Mouse (Mus musculus): ENCODE data around the gene Ppm1h. TPM values are rescaled to one million over a fixed set of nuclear protein-coding genes. Genes with fewer than 3 reads are reported as not detected.

The Ppm1h gene
- total RNA-seq (2021) = 10 to 100 TPM; 68.7 to 70.3 TPM
- long read RNA-seq, full-length matches to known transcripts = 23 of 38 reads
- long read RNA-seq, partial matches to known transcripts = 5 of 38 reads
- long read RNA-seq, other reads (novel, unspliced or antisense) = 10 of 38 reads

DNA sequence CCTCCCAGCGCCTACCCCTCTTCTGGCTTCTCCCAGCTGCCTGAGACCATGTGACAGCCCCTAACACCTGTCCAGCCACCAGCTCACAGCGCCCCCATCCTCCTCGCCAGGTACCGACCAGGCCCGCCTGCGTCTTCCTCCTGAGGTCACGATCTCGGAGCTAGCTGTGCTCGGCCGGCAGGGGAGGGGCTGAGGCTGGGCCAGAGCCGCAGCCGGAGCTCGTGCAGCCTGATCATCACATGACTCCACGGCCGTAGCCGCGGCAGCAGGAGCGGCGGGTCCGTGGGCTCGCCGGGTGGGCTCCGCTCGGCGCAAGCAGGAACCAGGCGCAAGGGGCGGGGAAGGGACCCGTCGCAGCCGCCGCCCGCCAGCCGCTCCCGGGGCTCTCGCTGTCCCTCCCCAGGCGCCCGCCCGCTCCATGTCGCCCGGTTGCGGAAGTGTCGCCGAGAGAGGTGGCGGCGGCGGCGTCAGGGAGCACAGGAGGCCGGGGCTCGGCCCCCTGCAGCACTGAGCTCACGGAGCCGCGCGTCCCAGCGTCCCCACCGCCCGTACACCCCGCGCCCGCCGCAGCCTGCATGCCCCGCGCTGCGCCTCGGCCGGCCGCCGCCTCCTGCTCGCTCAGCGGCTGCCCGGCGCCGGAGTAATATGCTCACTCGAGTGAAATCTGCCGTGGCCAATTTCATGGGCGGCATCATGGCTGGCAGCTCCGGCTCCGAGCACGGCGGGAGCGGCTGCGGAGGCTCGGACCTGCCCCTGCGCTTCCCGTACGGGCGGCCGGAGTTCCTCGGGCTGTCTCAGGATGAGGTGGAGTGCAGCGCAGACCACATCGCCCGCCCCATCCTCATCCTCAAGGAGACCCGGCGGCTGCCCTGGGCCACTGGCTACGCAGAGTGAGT is at the start of gene Ppm1h:
Gene Ppm1h (plus strand): TSS at position 222 of the 896 bp plus-strand sequence.
- peak; percentile 57 to 67 for DNase-seq (ENCODE audit: low spot score in 2 of 2)

DNA sequence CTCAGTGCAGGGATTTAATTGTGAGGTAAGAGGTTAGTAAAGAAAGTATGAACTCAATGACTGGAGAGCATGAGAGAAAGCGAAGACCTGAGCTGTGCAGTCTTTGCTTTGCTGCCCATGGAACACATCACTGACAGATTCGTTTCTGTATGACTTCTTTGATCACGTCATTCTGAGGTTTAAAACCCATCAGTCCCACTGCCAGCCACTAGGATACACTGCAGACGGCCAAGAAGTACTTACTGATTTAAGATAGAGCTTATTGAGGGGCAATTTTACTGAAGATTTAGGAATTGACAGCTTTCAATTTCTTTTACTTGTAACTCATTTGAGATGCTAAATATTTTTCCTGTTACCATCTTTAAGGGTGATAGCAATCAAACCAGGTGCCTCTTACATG is 49.6 kb upstream of the Ppm1h start:
- peak in 1 of 2 experiments; percentile 14 for DNase-seq (ENCODE audit: low spot score in 2 of 2)

DNA sequence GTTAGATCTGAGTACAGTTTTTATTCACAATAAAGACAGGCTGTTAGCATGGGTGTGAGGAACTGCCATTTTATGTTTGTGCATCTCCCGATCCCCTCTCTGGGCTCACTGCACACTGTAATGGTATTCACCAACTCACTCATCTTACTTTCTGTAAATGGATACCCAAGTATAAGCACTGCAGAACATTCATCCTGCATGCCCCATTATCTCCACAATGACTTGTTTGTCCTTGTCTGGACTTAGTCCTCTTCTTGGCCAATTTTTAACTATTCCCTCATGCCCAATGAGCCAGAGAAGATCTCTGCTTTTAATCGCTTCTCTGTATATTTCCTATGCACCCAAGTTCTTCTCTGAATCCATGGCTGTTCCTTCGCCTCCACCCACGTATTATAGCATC is 38.7 kb upstream of the Ppm1h start:
- DNase-seq (ENCODE audit: low spot score in 2 of 2) = no peak

DNA sequence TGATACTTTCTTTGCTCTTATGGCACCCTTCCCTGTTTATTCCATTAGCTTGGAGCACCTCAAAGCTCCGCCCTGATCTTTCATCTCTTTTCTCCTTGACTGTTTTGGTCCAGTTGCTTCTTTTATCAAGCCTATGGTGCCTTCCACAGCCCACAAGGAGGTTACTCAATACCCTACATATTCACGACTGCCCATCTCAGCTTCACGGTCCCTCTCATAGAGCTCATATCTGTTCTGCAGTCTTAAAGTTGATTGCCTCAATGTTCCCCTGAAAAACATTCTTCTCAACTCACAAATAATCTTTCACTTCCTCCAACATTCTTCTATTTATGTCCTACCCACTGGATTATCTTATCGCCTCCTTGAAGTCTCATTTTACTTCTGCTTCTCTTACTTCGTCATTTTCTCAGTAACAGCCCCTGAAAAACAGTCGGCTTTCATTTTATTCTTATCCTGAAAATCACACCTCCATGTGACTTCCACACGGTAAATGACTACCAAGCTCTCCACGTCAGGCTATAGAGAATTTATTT is 37.2 kb upstream of the Ppm1h start:
- DNase-seq (ENCODE audit: low spot score in 2 of 2) = no peak

DNA sequence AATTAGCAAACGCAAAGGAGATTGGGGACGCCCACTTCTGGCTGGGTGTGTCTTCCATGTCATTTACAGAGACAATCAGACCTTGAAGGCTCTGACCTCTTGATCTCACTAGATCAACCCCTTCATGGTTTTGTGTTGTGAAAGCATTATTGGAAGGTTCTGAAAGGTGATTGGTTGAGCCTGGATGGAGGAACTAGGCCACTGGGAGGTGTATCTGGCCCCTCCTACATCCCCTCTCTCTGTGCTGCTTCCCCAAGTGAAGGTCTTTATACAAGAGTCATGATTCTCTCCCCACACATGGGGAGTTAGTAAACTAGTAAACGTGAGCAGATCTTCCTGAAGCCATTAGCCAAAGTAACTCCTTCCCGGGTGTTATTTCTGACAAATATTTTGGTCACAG is 36.4 kb upstream of the Ppm1h start:
- no peak for DNase-seq (ENCODE audit: low spot score in 2 of 2)

DNA sequence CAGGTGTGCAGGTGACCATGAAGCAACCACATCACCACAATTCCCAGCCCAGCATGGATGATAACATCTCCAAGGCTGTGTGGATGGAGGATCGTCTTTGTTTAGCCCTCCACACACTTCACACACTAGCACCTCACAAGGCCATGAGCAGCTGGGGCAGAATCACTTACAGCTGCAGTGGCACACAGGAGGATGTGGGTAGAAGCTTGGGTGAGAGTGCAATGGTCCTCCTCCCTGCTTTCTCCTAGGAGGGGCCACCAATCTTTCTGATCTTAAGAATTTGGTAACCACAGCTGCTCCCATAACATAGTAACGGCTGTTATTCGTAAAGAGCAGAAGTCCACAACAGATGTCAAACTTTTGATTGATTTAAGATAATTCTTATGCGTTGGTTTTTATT is 26.6 kb upstream of the Ppm1h start:
- no peak for DNase-seq (ENCODE audit: low spot score in 2 of 2)

DNA sequence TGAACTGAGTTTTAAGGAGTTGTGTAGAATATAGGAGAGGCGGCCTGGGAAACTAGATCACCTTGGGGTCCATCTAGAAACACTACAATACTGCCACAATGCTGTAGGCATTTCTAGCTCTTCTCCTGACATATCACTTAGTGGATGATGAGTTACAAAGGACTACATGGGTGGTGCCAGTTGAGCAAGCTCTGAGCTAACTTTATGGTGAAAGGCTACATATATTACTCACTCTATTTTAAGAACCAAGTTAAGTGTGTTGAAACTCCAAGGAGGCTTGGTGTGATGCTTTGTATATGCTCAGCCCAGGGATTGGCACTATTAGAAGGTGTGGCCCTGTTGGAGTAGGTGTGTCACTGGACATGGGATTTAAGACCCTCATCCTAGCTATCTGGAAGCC is 26.0 kb upstream of the Ppm1h start:
- DNase-seq (ENCODE audit: low spot score in 2 of 2) = no peak

DNA sequence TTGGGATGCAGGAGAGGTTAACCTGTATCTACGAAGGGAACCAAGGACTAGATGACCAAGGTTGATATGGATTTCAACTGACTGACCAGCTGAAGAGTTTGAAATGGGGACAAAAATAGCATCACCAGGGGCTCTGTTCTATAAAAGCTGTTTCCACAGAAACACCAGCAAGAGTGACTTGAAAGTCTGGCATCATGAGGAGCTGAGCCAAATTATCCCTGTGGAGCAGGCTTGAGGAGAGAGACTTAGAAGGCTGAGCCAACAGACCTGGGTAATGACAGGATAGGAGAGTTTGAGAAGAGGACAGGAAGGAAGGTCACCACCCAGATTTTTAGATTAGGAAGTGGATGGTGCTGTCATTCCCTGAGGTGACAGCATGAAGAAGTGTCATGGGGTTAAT is 12.9 kb upstream of the Ppm1h start:
- no peak for DNase-seq (ENCODE audit: low spot score in 2 of 2)

DNA sequence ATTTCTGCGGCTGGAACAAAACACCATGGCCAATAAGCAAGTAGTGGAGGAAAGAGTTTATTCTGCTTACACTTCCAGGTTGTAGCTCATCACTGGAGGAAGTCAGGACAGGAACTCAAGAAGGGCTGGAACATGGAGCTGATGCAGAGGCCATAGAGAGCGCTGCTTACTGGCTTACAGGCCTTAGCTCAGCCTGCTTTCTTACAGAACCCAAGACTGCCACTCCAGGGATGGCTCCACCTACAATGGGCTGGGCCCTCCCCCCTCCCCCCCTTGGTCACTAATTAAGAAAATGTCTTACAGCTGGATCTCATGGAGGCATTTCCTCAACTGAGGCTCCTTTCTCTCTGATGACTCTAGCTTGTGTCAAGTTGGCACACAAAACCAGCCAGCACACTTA is 7.3 kb upstream of the Ppm1h start:
- no peak for DNase-seq (ENCODE audit: low spot score in 2 of 2)

DNA sequence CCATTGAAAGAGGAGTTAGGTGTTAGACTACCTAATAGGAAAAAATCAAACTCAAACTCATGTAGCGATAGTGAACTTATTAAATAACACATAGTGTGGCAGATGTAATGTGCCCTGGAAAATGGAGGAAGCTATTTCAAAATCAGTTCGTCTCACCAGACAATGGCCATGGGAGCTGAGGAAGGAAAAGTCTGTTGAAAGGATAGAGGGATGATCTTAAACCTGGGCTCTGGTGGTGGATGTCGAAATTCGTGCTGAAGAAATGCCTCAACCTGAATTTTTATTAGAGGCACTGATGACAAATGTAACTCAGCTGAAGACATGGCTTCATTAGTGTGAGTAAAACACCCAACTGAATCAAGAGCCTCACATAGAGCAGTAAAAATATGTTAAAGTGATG is 6.5 kb upstream of the Ppm1h start:
- no peak for DNase-seq (ENCODE audit: low spot score in 2 of 2)

DNA sequence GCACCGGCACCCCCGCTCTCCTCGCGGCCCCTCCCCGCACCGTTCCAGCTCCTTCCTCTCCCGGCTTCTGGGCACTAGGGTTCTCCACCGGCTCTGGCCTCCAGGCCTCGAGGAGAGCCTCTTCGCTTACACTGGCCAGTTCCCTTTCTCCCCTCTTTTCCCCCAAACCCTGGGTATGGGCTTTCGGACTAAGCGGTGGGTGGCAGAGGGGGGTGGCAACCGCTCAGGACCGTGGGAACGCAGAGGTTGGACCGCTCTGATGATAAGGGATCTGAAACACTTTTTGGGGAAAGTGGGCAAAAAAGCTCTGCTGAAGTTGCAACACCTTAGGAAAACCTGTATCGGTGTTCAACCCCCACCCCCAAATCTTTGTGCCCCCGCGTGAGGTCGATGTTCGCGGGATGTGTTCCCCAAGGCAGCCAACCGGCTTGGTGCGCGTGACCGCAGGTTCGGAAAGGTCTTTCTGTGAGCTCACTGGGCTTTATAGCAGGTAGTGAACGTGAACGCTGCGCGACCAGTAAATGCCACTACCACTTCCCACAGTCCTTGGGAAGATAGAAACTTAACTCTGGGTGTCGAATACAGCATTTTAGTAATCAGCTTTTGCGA is 979 bp downstream of the Ppm1h start:
- DNase-seq (ENCODE audit: low spot score in 2 of 2) = peak in 1 of 2 experiments; percentile 41

DNA sequence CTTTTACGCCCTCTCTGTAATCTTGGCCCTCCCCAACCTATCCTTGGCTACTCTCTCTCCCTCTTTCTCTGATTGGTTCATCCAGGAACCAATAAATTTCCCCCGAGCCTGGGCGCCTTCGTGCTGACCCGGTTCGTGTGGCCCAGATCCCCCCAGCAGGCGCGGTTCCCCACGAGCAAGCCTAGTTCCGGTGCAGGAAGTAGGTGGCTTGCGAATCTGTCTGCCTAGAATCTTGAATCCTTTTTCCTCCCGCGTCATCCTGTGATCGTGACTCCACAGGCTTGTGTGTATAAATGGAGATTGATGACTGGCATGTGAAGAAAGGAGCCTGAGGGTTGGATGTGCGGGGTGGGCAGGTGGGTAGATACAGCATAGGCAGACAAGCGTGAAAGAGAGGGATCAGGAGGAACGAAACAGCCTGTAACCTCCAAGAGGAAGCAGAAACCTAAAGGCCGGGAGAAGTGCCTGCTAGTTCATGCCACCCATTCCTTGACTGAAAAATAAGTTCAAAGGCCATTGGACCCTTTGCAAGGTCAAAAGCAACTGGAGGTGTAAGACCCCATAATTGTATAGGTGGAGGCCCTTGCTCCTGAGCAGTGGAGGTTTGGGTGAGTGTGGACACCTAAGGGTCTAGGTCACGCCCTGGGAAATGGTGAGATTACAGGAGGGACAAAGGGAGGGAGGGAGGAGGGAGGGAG is 2.0 kb downstream of the Ppm1h start:
- DNase-seq (ENCODE audit: low spot score in 2 of 2) = peak; percentile 54 to 69

DNA sequence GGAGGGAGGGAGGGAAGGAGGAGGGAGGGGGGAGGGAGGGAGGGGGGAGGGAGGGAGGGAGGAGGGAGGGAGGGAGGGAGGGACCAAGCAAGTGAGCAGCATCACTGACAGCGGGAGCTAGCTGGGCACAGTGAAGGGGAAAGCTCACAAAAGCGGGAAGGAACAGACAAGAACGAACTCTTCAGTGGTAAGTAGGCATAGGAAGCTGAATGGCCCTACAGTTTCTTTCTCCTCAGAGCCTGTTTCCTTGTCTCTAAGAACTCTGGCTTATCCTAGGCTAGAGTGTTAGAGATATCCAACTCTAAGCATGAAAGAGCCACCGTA is 2.5 kb downstream of the Ppm1h start:
- no peak for DNase-seq (ENCODE audit: low spot score in 2 of 2)

DNA sequence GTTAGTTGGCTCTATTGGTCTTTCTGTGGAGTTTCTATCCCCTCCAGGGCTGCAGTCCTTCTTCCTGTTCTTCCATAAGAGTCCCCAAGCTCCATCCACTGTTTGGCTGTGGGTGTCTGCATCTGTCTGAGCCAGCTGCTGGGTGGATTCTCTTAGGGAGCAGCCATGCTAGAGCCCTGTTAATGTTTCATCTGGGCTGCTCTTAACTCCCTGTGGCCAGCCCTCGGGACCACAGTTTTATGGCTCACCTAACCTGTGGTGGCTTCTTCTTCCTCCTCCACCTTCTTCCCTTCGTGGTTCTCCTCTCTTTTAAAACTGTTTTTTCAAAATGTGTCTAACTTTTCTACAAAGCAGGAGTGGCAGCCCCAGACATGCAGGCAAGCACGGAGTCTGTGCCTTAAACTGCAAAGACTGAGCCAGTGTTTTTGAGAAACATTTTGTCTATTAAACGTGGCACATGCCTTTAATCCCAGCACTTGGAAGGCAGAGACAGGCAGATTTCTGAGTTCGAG is 5.3 kb downstream of the Ppm1h start:
- DNase-seq (ENCODE audit: low spot score in 2 of 2) = no peak

DNA sequence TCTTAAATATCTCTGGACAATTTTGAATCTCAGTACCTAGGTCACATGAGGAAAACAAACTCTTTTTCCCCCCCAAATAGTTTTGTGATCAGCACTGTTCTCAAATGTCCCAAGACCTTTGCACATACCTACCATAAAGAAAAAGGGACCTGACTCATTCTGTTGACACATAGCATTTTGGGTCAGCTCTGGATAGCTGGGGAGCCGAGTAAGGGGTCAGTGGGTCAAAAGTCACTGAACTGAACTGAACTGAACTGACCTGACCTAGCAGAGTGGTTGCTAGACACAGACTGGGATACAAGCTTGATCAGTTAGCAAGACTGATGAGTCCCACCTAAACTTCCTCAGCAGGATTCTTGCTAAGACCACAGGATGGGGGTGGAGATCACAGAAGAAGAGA is 6.7 kb downstream of the Ppm1h start:
- DNase-seq (ENCODE audit: low spot score in 2 of 2) = no peak

DNA sequence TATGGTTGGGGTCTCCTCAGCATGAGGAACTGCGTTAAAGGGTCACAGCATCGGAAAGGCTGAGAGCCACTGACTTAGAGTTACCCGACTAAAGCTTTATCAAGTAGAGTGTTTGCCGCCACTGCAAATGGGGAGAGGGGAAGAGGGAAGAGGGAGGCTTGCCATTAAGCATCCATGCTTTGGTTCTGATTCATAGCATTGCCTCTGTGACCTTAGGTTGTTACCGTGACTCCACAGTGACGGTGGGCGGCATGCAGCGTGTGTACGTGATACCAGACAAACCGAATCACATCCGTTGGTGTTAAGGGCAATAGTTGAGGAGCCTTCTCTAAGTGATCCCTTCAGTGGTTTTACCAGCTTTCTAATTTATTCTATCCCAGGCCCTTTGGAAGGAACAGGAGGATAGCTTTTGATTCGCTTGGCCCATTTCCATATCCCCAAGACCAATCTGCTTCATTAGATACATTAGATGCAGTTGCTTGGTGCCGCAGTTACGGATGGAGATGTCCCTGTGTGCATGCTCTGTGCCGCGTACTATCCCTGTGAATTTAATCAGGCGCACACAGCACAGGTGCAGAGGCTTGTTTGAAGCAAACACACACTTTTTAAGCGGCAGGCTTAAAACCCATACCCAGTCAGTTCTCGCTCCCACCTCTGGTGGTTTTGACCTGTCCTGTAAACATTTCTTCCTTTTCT is 7.4 kb downstream of the Ppm1h start:
- DNase-seq (ENCODE audit: low spot score in 2 of 2) = no peak

DNA sequence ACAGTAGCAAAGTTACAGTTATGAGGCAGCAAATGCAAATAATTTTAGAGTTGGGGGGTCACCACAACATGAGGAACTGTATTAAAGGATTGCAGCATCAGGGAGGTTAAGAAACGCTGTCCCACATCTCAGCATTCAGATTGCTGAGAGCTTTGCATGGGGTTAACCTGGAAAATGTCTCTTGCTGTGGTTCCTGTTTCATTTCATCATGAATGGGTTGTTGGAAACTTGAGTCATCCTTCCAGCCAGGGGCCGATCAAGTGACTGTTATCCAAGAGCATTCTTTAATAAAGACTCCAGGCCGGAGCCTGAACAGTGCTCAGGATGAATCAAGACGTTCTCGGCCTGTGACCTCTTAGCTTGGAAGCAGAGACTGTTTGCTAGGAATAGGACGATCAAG is 12.1 kb downstream of the Ppm1h start:
- DNase-seq (ENCODE audit: low spot score in 2 of 2) = no peak

DNA sequence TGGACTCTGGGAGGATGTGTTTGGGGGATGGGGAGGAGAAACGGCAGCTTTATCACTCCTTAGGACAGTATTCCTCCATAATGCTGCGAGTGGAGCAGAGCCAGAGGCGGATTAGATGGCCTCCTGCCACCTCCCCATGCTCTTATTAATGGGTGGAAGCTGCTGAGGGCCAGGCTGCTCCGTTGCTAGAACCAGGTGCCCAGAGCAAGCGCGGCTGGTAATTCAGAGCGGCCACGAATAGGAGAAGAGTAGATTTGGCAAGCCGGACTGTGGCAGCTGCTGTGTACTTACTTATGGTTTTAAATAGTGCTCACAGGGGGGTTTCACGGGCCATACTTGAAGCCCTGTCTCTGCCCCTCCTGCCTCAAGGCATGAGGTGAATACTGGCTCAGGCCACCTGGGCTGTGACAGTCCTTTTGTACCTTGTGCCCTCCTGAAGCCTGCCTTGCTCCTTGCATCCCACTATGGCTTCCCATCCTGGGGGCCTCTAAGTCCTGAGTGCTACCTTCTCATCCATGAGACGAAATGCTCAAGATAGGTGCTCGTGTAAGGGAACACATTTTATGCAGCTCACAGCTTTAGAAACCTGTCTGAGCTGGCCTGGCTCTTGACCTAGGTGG is 14.7 kb downstream of the Ppm1h start:
- DNase-seq (ENCODE audit: low spot score in 2 of 2) = peak in 1 of 2 experiments; percentile 50

DNA sequence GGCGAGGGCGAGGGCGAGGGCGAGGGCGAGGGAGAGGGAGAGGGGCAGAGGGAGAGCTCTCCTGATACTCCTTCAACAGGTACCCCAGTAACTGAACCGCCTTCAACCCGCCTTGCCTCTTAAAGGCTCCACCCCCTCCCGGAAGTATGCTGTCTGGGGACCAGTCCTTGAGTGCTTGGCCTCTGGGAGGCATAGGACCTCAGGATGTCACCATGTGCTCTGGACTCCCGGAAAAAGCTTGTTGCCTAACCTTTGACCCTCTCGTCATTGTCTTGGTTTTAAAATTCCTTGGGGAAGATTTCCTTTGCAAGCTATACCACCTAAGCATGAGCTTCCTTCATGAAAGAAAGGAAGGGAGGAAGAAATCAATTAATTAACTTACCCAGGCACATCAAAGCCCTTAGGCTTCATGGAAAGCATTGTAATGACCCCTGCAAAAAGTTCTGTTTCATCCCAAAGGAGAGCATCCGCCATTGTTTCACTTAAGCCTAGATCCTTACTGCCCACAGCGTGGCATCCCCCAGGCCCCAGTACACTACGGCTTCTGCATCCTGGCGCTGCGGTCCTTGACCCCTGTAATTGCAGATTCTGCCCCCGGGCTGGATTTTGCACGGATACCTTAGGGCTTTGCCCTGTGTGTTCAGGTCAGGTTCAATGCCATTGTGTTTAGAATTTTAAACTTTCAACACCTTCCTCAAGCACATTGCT is 15.5 kb downstream of the Ppm1h start:
- no peak for DNase-seq (ENCODE audit: low spot score in 2 of 2)

DNA sequence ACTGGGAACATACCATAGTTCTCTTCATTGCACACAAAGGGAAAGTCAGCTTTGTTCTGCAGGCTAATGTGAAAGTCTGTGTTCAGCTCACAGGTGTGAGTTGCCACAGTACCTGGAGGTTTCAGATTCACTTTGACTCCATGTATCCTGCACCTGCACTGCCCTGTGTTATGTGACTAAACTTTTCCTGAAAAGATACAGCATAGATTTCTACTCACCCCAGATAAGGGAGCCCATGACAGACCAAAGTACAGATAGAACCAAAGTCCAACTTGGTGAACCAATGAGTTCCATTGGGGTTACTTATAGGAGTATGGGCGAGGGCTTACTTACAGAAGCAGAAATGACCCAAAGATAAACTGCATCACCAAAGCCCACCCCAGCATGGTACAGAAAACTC is 17.8 kb downstream of the Ppm1h start:
- DNase-seq (ENCODE audit: low spot score in 2 of 2) = no peak
